Mouse (Mus musculus): ENCODE data around the gene Meaf6.

The Meaf6 gene

DNA sequence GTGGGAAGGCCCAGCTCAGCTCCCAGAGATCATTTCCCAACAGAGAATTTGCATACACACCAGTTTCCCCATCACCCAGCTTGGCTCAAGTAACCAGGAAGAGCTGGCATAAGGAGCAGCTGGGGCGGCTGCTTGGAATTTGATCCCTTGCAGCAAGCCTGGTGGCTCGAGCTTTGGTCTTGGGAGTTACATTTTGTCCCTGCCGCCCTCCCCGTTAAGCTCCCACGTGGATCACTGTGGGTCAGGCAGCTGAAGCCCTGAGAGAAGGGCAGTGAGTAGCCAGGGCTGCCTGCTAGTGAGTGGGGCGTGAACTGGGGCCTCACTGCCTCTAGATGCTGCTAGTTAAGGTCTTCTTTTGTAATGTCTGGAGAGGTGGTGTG is 30.8 kb downstream of the Meaf6 start:
- DNase-seq (ENCODE audit: low spot score in 2 of 2) = no peak

DNA sequence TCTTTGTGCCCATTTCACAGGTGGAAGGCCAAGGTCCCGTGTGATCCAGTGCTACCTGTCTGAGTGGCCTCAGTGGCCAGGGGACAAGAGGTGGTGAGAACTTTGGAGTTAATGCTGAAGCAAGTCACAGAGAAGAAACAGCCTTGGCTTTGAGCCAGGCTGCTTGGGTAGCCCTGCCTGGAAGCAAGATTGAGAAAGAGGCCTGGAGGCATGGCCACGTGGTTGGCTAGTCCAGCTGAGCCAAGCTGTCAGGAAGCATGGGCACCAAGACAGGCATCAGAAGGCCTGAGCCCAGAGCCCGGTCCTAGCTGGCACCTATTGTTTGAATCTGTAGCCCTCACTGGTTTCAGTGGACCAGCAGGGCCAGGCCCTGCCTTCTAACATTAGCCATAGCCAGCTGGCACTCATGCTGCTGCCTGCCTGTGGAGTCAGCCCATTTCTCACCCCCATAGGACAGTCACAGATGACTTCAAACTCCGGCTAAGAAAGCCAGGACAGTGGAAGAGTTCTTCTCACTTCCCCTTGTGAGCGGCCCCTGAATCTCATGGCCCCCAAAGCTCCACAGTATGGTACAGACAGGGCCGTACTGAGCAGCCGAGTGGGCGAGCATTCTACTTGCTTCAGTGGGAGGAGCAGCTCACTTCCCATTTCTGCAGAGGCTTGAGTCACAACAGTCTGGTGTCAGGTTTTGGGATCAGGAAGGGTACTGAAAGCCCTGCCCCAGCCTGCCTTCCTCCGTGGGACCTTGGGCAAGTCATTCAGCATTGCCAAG is 31.3 kb downstream of the Meaf6 start:
- DNase-seq (ENCODE audit: low spot score in 2 of 2) = peak; percentile 81 to 90

DNA sequence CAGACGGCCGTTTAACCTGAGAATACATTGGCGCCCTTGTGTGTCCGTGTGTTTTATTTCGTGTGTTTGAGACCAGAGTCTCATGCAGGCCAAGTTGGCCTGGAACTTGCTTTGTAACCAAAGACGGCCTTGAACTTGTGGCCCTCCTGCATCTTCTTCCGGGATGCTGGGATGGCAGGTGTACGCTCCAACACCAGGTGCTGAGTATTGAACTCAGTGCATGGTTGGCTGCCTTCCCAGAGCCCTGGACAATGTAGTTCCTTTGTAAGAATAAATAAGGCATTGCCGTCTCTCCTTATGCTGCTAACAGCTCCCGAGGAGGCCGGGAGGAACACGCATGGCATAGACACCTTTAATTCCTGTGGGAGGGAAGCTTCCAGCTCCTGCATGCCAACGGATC is 32.0 kb downstream of the Meaf6 start:
- DNase-seq (ENCODE audit: low spot score in 2 of 2) = peak in 1 of 2 experiments; percentile 47

DNA sequence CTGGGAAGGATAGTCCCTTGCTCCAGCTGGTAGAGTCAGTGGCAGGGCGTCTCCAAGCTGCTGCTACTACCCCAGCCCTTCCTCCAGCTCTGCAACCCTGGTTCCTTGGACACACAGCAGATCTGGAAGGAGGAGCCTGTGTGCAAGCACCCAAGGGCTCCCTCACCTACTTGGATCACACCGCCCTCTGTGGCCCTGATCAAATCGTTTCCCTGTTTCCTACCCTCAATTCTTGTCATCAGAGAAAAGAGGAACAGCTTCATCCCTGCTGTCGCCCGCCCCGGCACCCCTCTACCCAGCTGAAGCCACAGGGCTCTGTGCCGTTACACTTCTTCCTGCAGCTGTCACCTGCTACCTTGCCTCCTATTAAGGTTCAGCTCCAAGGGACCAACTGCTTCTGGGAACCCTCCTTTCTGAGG is 33.0 kb downstream of the Meaf6 start:
- peak in 1 of 2 experiments; percentile 35 for DNase-seq (ENCODE audit: low spot score in 2 of 2)

DNA sequence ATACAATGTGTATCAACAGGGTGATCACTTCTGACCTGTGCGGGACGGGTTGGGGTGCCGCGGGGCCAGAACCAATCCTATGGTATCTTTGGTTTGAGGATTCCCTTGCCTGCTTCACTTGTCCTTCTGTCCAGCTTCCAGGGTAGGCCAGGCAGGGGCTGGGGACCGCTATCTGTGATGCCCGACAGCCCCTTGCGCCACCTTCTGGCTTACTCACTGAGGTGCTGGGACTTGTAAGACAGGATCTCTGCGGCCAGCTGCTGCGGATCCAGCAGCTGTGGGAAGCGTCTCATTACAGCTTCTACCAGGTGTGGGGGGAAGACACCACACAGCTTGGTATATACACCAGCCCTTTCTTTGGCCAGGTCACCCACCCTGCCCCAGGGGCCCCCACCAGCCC is 34.1 kb downstream of the Meaf6 start:
- DNase-seq (ENCODE audit: low spot score in 2 of 2) = no peak

DNA sequence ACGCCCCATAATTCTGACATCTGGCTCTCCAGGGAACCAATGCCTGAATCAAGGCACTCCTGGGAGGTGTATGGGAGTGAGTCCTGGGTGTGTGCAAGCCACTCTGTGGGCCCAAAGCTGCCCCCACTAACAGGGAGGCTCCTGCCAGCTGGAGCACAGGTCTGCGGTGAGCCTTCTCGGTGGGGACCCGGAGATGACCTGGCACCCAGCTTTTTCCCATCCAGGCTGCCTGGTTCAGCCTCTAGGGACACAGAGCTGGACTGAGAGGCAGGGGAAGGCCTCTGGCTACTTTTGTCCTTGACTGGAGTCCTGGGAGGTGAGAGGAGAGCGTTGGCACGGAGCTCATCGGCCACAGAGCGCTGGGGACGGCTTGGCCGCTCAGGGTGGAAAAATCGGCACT is 34.8 kb downstream of the Meaf6 start:
- no peak for DNase-seq (ENCODE audit: low spot score in 2 of 2)

DNA sequence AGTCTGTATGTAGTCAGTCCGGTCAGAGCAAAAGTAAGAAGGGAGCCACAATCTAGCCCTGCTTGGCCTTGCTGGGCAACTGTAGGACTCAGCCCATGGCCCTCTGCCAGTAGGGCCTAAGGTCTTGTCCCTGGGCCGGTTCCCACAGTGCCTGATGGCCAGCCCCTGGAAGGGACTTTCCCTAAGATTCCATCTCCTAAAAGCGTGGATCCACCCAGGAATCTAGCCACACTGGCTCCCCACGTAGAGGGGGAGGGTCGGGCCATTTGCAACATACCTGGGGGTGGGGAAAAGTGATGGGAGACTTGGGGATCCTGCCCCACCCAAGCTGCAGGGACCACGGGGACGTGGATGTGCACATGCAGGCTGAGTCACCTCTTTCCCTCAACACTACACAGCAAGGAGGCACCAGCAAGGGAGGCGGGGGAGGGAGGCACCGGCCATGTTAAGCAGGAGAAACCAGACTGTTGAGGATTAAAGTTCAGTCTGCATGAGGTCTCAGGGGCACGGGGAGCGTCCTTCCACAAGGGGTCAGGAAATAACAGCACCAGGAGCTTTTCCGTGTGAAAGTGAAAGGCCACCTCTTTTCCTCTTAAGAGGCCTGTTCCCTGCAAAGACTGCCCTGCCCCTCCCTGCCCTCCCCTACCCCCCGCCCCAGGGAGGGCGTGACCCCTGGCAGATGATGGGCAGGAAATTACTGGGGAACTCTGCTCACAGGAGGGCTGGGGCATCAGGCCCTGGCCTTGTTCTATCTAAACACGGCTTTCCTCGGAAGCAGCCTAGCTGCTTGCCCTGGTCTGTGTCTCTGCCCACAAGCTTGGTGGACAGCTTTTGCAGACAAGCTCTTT is 37.7 kb downstream of the Meaf6 start:
- no peak for DNase-seq (ENCODE audit: low spot score in 2 of 2)

DNA sequence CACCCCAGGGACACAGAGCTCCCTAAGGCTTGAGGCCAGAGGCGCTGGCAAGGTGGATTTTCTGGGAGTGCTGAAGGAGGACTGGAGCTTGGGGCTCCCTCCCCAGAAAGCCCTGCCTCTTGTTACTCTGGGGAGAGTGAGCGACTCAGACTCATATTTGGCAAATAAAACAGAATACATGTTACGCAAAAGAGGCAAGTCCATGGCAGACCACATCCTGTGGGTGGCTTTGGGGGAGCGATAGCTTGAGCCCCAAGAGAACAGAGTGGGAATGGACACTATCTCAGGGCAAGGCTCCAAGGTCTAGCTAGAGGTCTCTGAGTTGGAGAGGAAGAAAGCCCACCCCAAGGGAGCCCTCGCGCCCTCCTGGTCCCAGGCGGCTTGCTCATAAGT is 38.3 kb downstream of the Meaf6 start:
- DNase-seq (ENCODE audit: low spot score in 2 of 2) = no peak

DNA sequence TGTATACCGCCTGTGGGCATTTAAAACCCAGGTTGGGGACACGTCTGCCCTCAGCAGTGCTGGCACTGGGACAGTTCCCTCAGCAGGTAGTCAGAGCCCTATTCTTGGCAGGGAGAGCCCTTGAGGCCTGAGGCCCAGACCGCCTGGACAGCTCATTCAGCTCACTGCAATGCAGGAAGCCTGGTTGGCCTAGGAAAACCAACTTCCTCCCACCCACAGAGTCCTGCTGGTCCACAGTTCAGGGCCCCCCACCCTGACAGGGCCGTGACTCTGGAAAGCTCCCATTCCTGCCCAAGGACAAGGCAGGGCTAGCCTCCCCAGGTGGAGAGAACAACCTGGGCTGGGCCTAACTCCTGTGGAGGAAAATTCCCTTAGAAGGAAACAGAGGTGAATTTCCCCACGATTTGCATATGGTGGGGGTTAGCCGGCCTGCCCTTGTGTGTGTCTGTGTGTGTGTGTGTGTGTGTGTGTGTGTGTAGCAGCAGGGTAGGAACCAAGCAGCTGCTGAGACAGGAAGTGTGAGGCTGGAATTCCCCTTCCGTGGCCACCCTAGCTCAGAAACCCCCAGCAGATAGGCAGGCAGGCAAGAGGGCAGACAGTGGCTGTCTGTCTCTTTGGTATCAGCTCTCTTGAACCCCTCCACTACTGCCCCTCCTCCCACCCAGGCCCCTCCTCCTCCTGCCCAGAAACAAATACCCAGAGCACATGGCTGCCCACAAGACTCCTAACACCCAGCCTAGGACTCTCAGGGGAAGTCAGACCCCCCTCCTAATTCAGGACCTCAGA is 39.7 kb downstream of the Meaf6 start:
- DNase-seq (ENCODE audit: low spot score in 2 of 2) = no peak

DNA sequence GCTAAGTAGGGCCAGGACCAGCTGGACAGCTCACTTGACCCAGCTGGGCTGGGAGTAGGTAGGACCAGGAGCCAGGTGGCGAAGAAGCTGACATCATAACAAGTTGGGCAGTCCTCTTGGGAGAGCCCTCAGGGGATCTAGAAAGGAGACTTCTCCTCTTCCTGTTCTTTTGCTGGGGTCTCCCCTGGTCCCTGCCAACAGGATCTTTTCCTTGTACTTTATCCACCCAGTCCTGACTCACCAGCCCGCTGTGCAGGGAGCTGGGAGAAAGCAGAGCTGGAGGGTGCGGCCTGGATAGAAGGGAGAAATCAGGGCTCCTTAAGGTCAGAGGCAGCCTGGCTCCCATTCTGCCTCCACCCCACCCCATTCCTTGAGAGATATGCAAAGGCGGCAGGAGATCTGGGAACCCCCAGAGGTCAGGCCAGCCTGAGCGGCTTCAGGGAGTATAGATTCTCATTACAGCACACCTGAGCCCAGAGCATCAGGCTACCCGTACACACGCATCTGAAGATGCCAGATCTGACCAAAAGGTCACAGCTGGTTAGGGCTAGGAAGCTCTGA is 40.5 kb downstream of the Meaf6 start:
- no peak for DNase-seq (ENCODE audit: low spot score in 2 of 2)

DNA sequence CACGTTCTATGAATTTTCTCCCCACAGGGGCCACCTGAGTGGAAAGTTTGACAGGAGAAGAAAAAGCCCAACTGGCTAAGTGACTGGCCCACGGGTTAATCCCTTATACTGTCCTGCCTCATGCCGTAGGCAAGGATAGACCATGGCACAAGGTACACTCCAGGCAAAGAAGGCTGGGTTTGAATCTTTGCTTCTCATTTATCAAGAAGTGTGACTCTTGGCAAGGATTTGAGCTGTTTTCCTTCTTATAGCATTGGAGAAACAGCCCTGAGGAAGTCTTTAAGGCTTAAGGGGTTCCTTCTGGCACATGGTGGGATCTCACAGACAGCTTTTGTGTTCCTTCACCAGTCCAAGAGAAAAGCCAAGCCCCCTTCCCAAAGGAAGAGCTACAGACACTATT is 41.3 kb downstream of the Meaf6 start:
- DNase-seq (ENCODE audit: low spot score in 2 of 2) = no peak

DNA sequence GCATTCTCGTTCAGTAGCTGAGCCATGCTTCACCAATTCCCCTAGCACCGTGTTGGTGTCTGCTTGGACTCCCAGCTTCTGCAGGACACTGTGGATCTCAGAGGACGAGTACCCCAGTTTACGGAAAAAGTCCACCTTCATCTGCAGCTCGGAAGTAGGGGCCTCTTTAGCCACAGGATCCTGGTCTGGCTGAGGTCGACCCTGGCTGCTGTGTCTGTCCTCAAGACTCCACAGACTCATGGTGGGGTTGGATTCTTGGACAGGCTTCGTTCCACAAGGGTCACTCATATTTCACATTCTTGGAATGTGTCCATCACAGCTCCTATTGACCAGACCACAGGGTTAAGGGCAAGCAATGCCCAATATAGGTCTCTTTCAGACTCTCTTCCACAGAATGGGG is 41.8 kb downstream of the Meaf6 start:
- no peak for DNase-seq (ENCODE audit: low spot score in 2 of 2)

DNA sequence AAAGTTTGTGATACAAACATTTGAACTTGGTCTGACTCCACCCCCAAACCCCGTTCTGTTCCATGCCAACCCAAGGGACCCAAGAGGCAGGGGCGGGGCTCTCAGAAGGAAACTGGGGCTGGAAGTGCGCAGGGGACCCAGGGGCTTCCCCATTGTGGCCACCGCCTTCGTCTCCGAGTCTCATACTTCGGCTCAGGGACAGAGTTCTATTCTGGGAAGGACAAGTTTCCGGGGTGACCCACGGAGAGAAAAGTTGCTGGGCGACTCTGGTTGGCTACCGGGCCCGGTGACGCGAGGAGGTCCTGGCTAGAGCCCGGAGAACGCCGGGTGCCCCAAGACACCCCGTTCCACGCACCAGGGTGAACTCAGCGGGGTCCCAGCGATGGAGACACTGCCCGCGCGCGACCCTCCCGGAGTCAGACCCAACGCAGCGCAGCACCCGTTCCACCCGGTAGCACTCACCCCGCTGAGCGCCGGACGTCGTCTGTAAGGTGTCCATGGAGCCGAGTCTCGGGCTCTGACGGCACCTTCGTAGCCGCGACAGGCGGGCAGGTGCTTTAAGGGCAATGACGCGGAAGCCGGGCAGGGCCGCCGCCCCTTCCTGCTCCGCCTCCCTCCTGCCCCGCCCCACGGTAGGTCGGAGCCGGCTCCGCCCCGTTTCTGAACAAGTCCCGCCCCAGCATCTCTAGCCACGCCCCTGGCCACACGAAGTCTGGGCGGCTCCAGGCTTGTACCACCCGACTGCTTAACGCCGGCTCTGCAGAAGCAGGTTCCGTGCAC is 42.6 kb downstream of the Meaf6 start, which contains the start of gene Zc3h12a:
Zc3h12a (minus strand) TSS at position 536 of the 780 bp plus-strand sequence.
- DNase-seq (ENCODE audit: low spot score in 2 of 2) = peak; percentile 76 to 83

DNA sequence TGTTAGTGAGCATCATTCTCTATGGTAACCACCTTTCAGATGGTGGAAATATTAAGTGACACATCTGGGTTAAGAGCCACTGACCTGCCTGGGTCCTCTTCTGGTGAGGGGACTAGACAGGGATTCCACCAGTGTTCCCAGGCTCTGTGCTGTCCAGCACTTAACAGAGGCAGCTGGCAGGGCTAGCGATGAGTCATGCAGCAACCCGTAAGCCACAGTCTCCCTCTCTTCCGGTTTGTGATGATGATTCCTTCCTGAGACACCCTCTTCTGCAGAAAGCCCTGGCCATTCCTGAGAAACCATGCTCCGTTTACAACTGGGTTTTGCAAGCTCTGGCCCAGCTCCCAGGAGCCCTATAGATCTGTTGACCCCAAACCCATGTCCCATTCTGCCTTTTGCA is 46.6 kb downstream of the Meaf6 start:
- no peak for DNase-seq (ENCODE audit: low spot score in 2 of 2)

DNA sequence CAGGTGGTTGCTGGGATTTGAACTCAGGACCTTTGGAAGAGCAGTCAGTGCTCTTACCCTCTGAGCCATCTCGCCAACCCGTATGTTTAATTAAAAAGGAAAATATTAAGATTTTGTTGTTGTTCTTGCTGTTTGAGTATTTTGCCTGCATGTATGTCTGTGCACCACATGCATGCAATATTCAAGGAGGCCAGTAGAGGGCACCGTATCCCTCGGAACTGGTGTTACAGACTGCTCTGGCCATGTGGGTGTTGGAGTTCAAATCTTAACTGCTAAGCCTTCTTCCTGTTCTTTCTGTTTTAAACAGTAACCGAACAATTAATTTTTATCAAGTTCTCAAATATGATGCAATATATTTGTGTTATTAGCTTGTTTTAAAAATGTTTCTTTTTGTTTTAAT is 47.5 kb downstream of the Meaf6 start:
- peak; percentile 64 to 82 for DNase-seq (ENCODE audit: low spot score in 2 of 2)

DNA sequence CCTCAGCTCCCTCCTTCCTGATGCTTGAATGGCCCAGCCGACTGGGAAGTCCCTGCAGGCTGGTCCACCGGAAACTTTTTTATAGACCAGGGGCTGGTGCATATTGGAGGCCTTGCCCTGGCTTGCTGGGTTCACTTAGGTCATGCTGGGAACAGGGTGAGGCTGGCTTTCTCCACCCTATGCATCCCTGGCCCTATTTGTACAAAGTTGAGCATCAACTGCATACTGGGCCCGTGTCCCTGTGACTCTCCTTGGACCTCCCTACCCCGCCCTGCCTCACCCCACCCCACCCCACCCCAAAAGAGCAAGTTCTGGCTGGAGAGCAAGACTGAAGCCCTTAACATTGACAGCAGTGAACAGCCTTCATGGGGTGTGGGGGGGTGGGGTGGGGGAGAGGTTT is 49.3 kb downstream of the Meaf6 start:
- DNase-seq (ENCODE audit: low spot score in 2 of 2) = no peak

DNA sequence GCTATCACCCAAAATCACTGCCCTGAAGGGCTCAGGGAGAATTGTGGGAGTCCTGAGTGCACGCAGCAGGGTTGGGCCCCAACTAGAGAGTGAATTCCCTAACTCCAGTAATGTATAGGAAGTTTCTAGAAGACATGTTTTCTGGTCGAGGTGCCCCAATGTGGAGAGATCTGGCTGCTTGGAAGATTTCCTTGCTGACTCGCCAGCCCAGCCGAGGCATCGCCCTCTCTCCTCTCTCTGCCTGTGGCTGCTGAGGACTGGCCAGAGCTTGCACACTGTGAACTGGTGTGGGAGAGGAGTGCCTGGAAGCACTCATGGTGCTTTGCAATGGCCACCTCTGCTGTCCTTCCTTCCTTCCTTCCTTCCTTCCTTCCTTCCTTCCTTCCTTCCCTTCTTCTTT is 49.7 kb downstream of the Meaf6 start:
- no peak for DNase-seq (ENCODE audit: low spot score in 2 of 2)

DNA sequence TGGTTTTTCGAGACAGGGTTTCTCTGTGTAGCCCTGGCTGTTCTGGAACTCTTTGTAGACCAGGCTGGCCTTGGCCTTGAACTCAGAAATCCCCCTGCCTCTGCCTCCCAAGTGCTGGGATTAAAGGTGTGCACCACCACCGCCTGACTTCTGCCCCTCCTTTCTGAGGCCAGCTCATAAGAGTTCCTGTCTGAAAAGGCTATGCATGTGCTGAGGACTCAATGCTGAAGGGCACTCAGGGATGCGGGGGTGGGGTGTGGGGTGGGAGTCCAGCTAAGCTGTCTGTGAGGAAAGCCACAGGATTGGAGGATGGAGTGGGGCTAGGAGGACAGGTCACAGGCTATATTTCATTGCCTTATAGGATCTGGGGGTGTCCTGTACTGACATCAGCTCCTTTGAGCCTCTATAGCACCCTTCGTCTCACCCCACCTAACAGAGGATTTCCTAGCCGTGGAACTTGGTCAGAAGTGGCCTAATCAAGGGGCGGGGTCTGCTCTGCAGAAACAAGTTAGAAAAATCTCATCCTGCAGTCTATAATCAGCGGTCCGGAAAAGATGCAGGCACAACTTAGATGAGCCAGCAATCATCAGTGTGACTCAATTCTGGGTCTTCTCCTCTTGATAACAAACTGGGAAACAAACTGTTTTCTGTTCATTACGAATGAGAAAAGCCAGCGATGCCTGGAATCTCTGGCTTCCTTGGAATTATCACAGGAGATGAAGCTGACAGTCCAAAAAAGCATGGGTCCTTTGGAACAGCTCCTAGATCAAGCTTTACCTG is 50.3 kb downstream of the Meaf6 start:
- no peak for DNase-seq (ENCODE audit: low spot score in 2 of 2)

DNA sequence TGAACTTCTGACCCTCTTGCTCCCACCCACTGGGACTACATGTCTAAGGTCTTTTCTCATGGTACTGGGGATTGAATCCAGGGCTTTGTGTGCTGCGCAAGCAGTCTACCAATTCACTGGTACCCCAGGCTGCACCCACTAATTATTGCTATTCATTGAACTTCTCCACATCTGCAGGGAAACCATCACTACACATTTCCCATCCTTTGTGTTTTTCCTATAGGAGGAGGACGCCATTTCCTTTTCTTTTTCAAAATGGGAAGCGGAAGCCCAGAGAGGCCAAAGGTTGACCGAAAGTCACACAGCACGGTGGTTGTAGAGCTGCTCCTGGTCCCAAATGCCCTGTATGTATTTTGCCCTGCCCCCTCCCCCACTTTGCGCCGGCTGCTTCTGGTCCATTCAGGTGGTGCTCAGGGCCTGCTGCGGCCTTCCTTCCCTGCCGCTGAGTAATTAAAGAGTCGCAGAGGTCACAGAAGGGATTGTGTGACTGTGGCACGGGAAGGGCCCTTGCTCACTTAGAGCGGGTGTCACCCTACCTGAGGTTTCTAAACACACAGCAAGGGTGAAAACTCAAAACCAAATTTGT is 51.5 kb downstream of the Meaf6 start:
- DNase-seq (ENCODE audit: low spot score in 2 of 2) = no peak

DNA sequence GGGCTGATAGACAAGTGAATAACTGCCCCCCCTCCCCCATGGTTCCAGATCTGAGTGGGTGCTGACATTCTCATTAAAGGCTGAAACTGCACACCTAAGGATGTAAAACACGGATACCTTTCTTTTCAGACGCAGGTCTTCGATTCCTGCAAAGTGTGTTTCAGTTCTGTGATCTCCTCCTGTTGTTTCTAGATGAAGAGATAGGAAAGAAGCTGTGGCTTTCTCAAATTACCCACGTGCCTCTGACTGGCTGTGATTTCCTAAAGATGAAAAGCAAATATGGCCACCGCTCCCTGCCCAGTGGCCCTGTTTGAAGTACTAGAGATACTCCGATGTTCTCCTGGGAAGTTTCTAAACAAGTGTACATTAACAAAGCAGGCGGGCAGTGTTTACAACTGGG is 53.4 kb downstream of the Meaf6 start:
- DNase-seq (ENCODE audit: low spot score in 2 of 2) = no peak

Data from right cerebral cortex, postnatal 10 days (tissue).